Comparison of ENCODE assay signal across 9 mouse cellular contexts in genomic region chr3:56437058-56437457, GRCm38 (mm10).
DNase-seq lines count a peak whose midpoint lies in the region; ATAC-seq and TF ChIP-seq lines count a peak whose summit lies in the region.
"Had no signal": no experiment of that assay in that cellular context is flagged by ENCODE, and none has a peak within 500 bp of the region (broad histone marks: within the 10 kb centered on the region; RNA-seq: fewer than 3 reads in every experiment).

No protein-coding gene starts in this region.

- no peaks in the 10 kb centered on the region; the same call in 1 of the 2 replicates for H3K4me1 ChIP-seq in lung, embryonic 14.5 days (ENCODE audit: insufficient read depth)
- peaks cover 7% of the 10 kb centered on the region; the same call in 1 of the 2 replicates for H3K4me1 ChIP-seq in forebrain, embryonic 14.5 days (ENCODE audit: control insufficient read depth, insufficient read depth, low read length)
- H3K4me1 ChIP-seq in liver, postnatal 0 days (ENCODE audit: insufficient read depth) = no peaks in the 10 kb centered on the region

- TF ChIP-seq CTCF in lung, embryonic 14.5 days (IDR thresholded peaks at IDR 0.05; ENCODE audit: low read depth) = no peak
- no peak for TF ChIP-seq CTCF in liver, postnatal 0 days (IDR thresholded peaks at IDR 0.05; ENCODE audit: low read depth)

- no peaks in the 10 kb centered on the region for H3K36me3 ChIP-seq in lung, embryonic 14.5 days (ENCODE audit: insufficient read depth)
- H3K36me3 ChIP-seq in forebrain, embryonic 14.5 days (ENCODE audit: control insufficient read depth, insufficient read depth, low read length) = no peaks in the 10 kb centered on the region
- H3K36me3 ChIP-seq in liver, postnatal 0 days (replicated peaks; ENCODE audit: insufficient read depth, low read length) = no peaks in the 10 kb centered on the region
- H3K36me3 ChIP-seq: neural tube, embryonic 12.5 days had no signal

- no peak overlapping the region for H3K4me2 ChIP-seq in lung, embryonic 14.5 days
- H3K4me2 ChIP-seq in forebrain, embryonic 14.5 days (ENCODE audit: low read length) = no peak overlapping the region
- H3K4me2 ChIP-seq in liver, postnatal 0 days (ENCODE audit: low read depth, low read length) = no peak overlapping the region
- H3K4me2 ChIP-seq: neural tube, embryonic 12.5 days had no signal

- peak; percentile 45 to 55 for DNase-seq in cerebellum, postnatal 14 days
- DNase-seq in cerebellum, adult 18-20 months = no peak
- peak; percentile 81 for DNase-seq in lung, embryonic 14.5 days
- DNase-seq in lung, postnatal 36 days = no peak
- peak; percentile 78 for DNase-seq in forebrain, embryonic 14.5 days (ENCODE audit: low spot score)
- DNase-seq in kidney, postnatal 25 days = peak; percentile 20 to 51
- DNase-seq in T-cell, adult 2 months (ENCODE audit: low spot score) = no peak
- no peak for DNase-seq in liver, postnatal 0 days

- 30% methylated on average over 4 of the region's 4 CpGs for WGBS in lung, embryonic 14.5 days
- 15% methylated on average over 4 of the region's 4 CpGs for WGBS in forebrain, embryonic 14.5 days
- WGBS in liver, postnatal 0 days (ENCODE audit: insufficient replicate concordance) = 45% methylated on average over 4 of the region's 4 CpGs

- TF ChIP-seq EP300 in liver, postnatal 0 days (IDR thresholded peaks at IDR 0.05; ENCODE audit: low read depth) = no peak

- ATAC-seq in lung, embryonic 14.5 days (ENCODE audit: insufficient read depth) = peak; percentile 83; the same call in 1 of the 2 replicates
- ATAC-seq in forebrain, embryonic 14.5 days = peak; percentile 65; the same call in 1 of the 2 replicates
- ATAC-seq in liver, postnatal 0 days = no peak

- H3K27me3 ChIP-seq in lung, embryonic 14.5 days (ENCODE audit: insufficient read depth, low read length) = no peaks in the 10 kb centered on the region
- H3K27me3 ChIP-seq in forebrain, embryonic 14.5 days (replicated peaks; ENCODE audit: control insufficient read depth, insufficient read depth, low read length) = no peaks in the 10 kb centered on the region
- H3K27me3 ChIP-seq in liver, postnatal 0 days (ENCODE audit: insufficient read depth, low read length) = no peaks in the 10 kb centered on the region
- H3K27me3 ChIP-seq: neural tube, embryonic 12.5 days had no signal

- H3K9ac ChIP-seq in lung, embryonic 14.5 days = no peak overlapping the region
- no peak overlapping the region for H3K9ac ChIP-seq in forebrain, embryonic 14.5 days (ENCODE audit: low read length)
- H3K9ac ChIP-seq in liver, postnatal 0 days (replicated peaks) = no peak overlapping the region
- H3K9ac ChIP-seq: neural tube, embryonic 12.5 days had no signal

- H3K4me3 ChIP-seq in lung, embryonic 14.5 days (ENCODE audit: low read depth, low read length) = no peak overlapping the region
- no peak overlapping the region for H3K4me3 ChIP-seq in forebrain, embryonic 14.5 days (ENCODE audit: low read depth, low read length)
- H3K4me3 ChIP-seq in liver, postnatal 0 days (ENCODE audit: low read depth, low read length) = no peak overlapping the region
- H3K4me3 ChIP-seq: neural tube, embryonic 12.5 days had no signal

- H3K27ac ChIP-seq in lung, embryonic 14.5 days (ENCODE audit: low read depth) = no peak overlapping the region; the same call in 1 of the 2 replicates
- no peak overlapping the region for H3K27ac ChIP-seq in forebrain, embryonic 14.5 days (ENCODE audit: low read depth, low read length)
- H3K27ac ChIP-seq in liver, postnatal 0 days (ENCODE audit: low read depth) = no peak overlapping the region
- H3K27ac ChIP-seq: neural tube, embryonic 12.5 days had no signal

- H3K9me3 ChIP-seq in lung, embryonic 14.5 days (ENCODE audit: low read depth, low read length) = no peaks in the 10 kb centered on the region
- no peaks in the 10 kb centered on the region for H3K9me3 ChIP-seq in forebrain, embryonic 14.5 days (replicated peaks; ENCODE audit: control insufficient read depth, low read length)
- H3K9me3 ChIP-seq in liver, postnatal 0 days (ENCODE audit: low read length) = no peaks in the 10 kb centered on the region
- H3K9me3 ChIP-seq: neural tube, embryonic 12.5 days had no signal

Comparison
In these comparisons a context has a peak if more than half of its experiments do, and no peak if none do; other contexts are left out.
1. DNase-seq: peak in cerebellum, postnatal 14 days (2 of 2), lung, embryonic 14.5 days (single experiment), forebrain, embryonic 14.5 days (single experiment) and kidney, postnatal 25 days (2 of 2); none in cerebellum, adult 18-20 months (0 of 2), lung, postnatal 36 days (single experiment), T-cell, adult 2 months (single experiment) and liver, postnatal 0 days (single experiment).